Mouse (Mus musculus) G1E (cell line): ENCODE results near the gene Dock11.

Source experiments
- CTCF ChIP-seq: IDR thresholded peaks from 2 replicates; pipeline ENCODE4 v1.5.1; 2012; ENCODE audit warnings: low read depth, low read length, inconsistent platforms, mixed read lengths
- GATA1 ChIP-seq: IDR thresholded peaks from 2 replicates; pipeline ENCODE4 v1.6.1; 2012; ENCODE audit warnings: borderline replicate concordance, low read length, inconsistent platforms, mixed read lengths
- GATA2 ChIP-seq: IDR thresholded peaks from 2 replicates; pipeline ENCODE4 v1.6.1; 2012; ENCODE audit warnings: low read depth, low read length, inconsistent platforms, borderline replicate concordance
- POLR2AphosphoS5 ChIP-seq: IDR thresholded peaks from 2 replicates; pipeline ENCODE4 v1.6.1; 2012; ENCODE audit warnings: low read depth, low read length, inconsistent platforms; ENCODE audit not compliant: insufficient replicate concordance
- TAL1 ChIP-seq: conservative IDR thresholded peaks from 2 replicates; pipeline ENCODE4 v1.6.1; 2012; ENCODE audit warnings: low read depth, low read length, inconsistent platforms, mixed read lengths

DNA sequence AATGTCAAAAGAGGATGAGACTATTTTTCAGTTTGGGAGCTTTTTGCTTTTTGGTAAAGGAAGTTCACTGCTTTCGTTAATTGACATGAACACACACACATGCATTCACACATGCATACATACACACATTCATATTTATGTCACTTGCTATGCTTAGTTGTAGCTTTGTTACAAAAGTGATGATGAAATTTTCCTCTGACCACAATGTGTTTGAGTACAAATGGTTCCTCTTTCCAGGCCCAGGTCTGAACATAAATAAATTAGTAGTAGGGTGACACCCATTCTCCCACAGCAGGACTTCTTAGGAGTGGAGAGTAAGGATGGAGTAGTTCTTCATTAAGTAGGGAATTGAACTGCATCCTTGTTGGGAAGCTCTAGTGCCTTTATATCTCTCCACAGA lies 212.3 kb downstream of the Dock11 start:
- no peak for TF ChIP-seq GATA1
- TF ChIP-seq CTCF: no peak
- no peak for TF ChIP-seq POLR2AphosphoS5
- TF ChIP-seq TAL1: no peak
- no peak for TF ChIP-seq GATA2
